Mouse (Mus musculus) ovary, adult 10 weeks (tissue): Measurements from ENCODE around the gene Fam71b. TPM values are rescaled to one million over a fixed set of nuclear protein-coding genes. Genes with fewer than 3 reads are reported as not detected.

Experiments used
- polyA plus RNA-seq: library from polyadenylated mRNA; stranded (reverse); fragments of 350-450 nt; fragmentation: Illumina TruSeq; extraction: RNeasy Lipid Tissue Mini Kit (QIAGEN cat#74804); gene quantifications from one replicate; pipeline ENCODE4 v1.2.3, GENCODE M21; 2014

The Fam71b gene
- polyA plus RNA-seq, result not detected

DNA sequence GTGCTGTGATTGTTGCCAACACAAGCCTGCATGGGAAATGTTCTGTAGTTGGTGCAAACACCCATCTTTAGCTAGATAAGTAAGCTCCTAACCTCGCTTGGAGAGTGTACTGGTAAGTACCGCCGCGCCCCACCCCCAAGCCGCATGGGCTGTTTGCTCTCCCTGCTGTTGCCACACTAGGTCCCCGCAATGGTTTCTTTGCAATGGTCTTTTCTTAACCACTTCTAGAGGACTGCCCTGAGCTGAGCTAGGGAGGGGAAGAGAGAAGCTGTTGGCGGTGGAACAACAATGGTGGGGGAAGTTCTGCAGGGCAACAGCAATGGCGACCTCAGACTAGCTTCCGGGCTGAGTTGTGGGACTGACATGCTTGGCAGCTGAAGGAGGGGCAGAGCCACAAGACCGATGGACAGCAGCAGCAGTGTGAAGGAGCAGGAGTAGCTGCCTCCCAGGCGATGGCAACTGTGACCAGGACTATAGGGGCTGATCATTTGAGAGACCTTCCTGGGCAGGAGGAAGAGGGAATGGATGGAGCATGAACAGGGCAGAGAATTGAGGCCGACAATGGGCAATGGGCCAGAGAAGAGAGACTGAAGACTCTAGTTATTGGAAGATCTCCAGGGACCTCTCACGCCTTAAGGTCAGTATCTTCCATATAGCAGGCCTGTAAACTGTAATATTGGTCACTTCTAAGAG lies at the start of gene Fam71b:
TSS of gene Fam71b (plus strand) at position 393 of the 693 bp plus-strand sequence.

DNA sequence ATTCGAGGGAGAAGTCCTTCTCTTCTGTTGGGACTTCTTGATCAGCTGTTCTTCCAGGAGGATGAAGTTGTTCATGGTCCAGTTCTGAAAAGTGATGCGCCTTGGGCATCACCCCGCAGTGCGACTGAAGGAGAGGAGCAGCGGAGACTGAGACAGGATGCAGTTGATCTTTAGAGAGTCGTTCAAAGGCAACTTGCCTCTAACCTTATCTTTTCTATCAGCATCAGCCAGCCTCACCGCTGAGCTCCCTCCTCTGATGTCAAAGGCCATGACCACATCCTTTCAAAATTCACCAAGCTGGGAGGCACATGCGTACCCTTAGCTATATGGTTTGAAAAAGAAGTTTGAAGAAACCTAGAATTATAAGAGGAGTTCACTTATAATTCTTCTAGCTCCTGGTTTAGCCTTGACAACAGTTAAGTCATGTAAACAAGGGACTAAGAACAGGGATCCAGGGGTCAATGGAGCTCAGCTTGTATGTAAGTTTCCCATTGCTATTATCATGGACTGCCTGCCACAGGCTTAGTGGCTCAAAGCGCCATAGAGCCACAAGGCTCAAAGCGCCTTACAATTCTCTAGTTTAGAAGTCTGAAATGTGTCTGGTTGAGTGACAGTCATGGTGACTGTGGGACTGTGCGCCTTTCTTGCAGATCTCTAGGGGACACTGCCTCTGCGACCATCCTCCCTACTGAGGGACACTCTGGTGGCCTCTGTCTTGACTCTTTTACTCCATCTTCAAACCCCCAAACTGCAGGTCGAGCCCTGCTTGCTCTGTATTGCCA lies 6.8 kb upstream of the Fam71b start, which contains the start of gene Itk:
TSS of gene Itk (minus strand) at position 180 of the 782 bp plus-strand sequence.

DNA sequence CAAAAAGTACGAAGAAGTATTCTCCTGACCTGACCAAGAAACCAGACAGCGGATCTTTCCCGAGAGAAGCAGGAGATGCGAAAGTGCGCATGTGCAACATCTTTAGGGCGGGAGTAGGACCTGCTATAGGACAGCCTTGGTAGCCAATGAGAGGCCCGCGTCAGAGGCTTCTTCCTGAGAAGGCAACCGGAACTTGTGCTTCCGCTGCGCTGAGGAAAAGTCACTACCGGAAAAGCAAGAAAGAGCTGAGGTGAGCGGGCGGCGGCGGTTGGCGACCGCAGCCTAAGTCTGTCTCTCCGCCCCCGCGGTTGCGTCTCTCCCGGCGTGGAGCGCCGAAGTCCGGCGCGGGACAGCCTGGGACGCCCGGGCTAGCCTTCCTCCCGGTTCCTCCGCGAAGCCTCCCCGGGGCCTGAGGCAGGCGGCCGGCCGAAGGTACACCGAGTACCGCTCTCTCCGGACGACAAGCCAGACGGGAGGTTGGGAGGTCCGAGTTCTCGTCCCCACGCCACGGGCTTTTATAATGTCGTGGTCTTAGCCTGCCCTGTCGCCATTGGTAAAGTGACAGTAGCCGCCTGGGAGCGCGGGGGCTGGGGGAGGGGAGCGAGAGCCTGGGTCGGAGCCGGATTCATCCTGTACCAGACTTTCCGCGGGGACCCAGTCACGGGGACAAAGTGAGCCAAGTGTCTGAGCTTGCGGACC lies 40.5 kb downstream of the Fam71b start, which contains the start of gene Med7:
TSS of gene Med7 (plus strand) at position 166 of the 699 bp plus-strand sequence.

GRCm38 (mm10) chr11:46454453-46455045 lies 58.2 kb downstream of the Fam71b start, which contains the start of gene Havcr2:
TSS of gene Havcr2 (plus strand) at chr11:46454935.

Other genes starting within 250 kb of the Fam71b start
- 1.7 TPM for gene Nipal4, start 230.1 kb upstream of the Fam71b start, polyA plus RNA-seq
- gene Fndc9, start 161.0 kb upstream of the Fam71b start, polyA plus RNA-seq, result not detected
- gene Cyfip2, start 83.7 kb upstream of the Fam71b start, polyA plus RNA-seq, result 45.7 TPM
- 0.68 TPM for gene Itk, start 7.0 kb upstream of the Fam71b start, polyA plus RNA-seq
- gene Med7, start 40.4 kb downstream of the Fam71b start, polyA plus RNA-seq, result 187 TPM
- 2.0 TPM for gene Havcr2, start 58.4 kb downstream of the Fam71b start, polyA plus RNA-seq
- gene Gm12169, start 127.7 kb downstream of the Fam71b start, polyA plus RNA-seq, result not detected
- not detected for gene BC053393, start 175.0 kb downstream of the Fam71b start, polyA plus RNA-seq
- 0.88 TPM for gene Dppa1, start 232.7 kb downstream of the Fam71b start, polyA plus RNA-seq